Mouse (Mus musculus) hindbrain, embryonic 15.5 days (tissue): ENCODE measurements at regions not wholly inside any gene's neighbourhood (a gene's known extent, or its start where the extent isn't known, plus 50 kb on each side); places are given as distances from the start of the nearest gene placed in this dataset.

Experiments used
- ATAC-seq: fragments of 200-750 bp; cut with Nextera tagmentation; 2 replicates; pipeline ENCODE4 v1.8.0; 2017; ENCODE audit warnings: low read depth, moderate number of reproducible peaks, moderate TSS enrichment; ENCODE audit not compliant: low FRiP score
- H3K27ac ChIP-seq: fragments of 300-500 bp; sonication (generic); replicated peaks from 2 replicates; pipeline ENCODE4 v1.5.1; 2015; ENCODE audit warnings: mild to moderate bottlenecking, inconsistent platforms
- H3K27me3 ChIP-seq: fragments of 300-500 bp; sonication (generic); 2 replicates; pipeline ENCODE4 v1.6.1; 2015; ENCODE audit warnings: control low read depth, inconsistent platforms
- H3K36me3 ChIP-seq: fragments of 300-500 bp; sonication (generic); 2 replicates; pipeline ENCODE4 v1.6.1; 2015; ENCODE audit warnings: control low read depth, inconsistent platforms
- H3K4me1 ChIP-seq: fragments of 300-500 bp; sonication (generic); replicated peaks from 2 replicates; pipeline ENCODE4 v1.6.1; 2015; ENCODE audit warnings: control low read depth, inconsistent platforms
- H3K4me2 ChIP-seq: fragments of 300-500 bp; sonication (generic); 2 replicates; pipeline ENCODE4 v1.6.1; 2015; ENCODE audit warnings: moderate library complexity, mild to moderate bottlenecking, inconsistent platforms
- H3K4me3 ChIP-seq: fragments of 300-500 bp; sonication (generic); 2 replicates; pipeline ENCODE4 v1.5.1; 2015; ENCODE audit warnings: mild to moderate bottlenecking, inconsistent platforms
- H3K9ac ChIP-seq: fragments of 300-500 bp; sonication (generic); 2 replicates; pipeline ENCODE4 v1.6.1; 2015; ENCODE audit warnings: inconsistent platforms
- H3K9me3 ChIP-seq: fragments of 300-500 bp; sonication (generic); 2 replicates; pipeline ENCODE4 v1.6.1; 2016; ENCODE audit warnings: control low read depth, inconsistent platforms
- WGBS: fragments of 180-500 bp; shearing (Covaris S2); methylation state at CpG from one replicate; pipeline ENCODE4 v1.1.7; 2015; 5-methylcytosine and 5-hydroxymethylcytosine counted together

- Histone ChIP-seq H3K36me3 (no peaks in the 10 kb centered on the region), H3K9ac (no peak overlapping the region), H3K27ac (no peak overlapping the region), H3K4me3 (no peak overlapping the region), H3K27me3 (no peaks in the 10 kb centered on the region), H3K4me2 (no peak overlapping the region), H3K9me3 (no peaks in the 10 kb centered on the region), H3K4me1 (no peaks in the 10 kb centered on the region)
- 96% methylated on average over 8 of the region's 8 CpGs for WGBS
- ATAC-seq = no peak
Measured at GRCm38 (mm10) chr15:96877931-96878330, 177.8 kb downstream of the Slc38a4 start.

GRCm38 (mm10) chr15:96877271-96877670 is 177.7 kb upstream of the Slc38a2 start:
- no peak for ATAC-seq
- H3K27ac ChIP-seq = no peak overlapping the region
- 75% methylated on average over 9 of the region's 9 CpGs for WGBS

GRCm38 (mm10) chr15:96874145-96874544 is 174.6 kb upstream of the Slc38a2 start:
- WGBS = 75% methylated on average over 8 of the region's 8 CpGs
- Histone ChIP-seq H3K27me3 (no peaks in the 10 kb centered on the region), H3K4me1 (no peaks in the 10 kb centered on the region), H3K27ac (no peak overlapping the region), H3K36me3 (no peaks in the 10 kb centered on the region), H3K9me3 (no peaks in the 10 kb centered on the region), H3K4me3 (no peak overlapping the region), H3K9ac (no peak overlapping the region), H3K4me2 (no peak overlapping the region)
- ATAC-seq = no peak

More at GRCm38 (mm10) chr15:96877271-96877670, 177.7 kb upstream of the Slc38a2 start:
- H3K27me3 ChIP-seq = no peaks in the 10 kb centered on the region
- H3K4me2 ChIP-seq = no peak overlapping the region
- H3K4me1 ChIP-seq = no peaks in the 10 kb centered on the region
- H3K36me3 ChIP-seq = no peaks in the 10 kb centered on the region
- no peak overlapping the region for H3K4me3 ChIP-seq
- H3K9me3 ChIP-seq = no peaks in the 10 kb centered on the region
- no peak overlapping the region for H3K9ac ChIP-seq

GRCm38 (mm10) chr15:96873562-96873961 is 174.0 kb upstream of the Slc38a2 start:
- no peak overlapping the region for H3K4me3 ChIP-seq
- no peaks in the 10 kb centered on the region for H3K36me3 ChIP-seq
- WGBS = 88% methylated on average over 7 of the region's 7 CpGs
- H3K27ac ChIP-seq = no peak overlapping the region
- no peak for ATAC-seq
- no peaks in the 10 kb centered on the region for H3K27me3 ChIP-seq
- no peak overlapping the region for H3K4me2 ChIP-seq
- no peak overlapping the region for H3K9ac ChIP-seq
- H3K9me3 ChIP-seq = no peaks in the 10 kb centered on the region
- no peaks in the 10 kb centered on the region for H3K4me1 ChIP-seq

- WGBS = 70% methylated on average over 4 of the region's 4 CpGs
- Histone ChIP-seq H3K27me3 (no peaks in the 10 kb centered on the region), H3K9ac (no peak overlapping the region), H3K27ac (no peak overlapping the region), H3K4me2 (no peak overlapping the region), H3K4me3 (no peak overlapping the region), H3K9me3 (no peaks in the 10 kb centered on the region), H3K36me3 (no peaks in the 10 kb centered on the region), H3K4me1 (no peaks in the 10 kb centered on the region)
- no peak for ATAC-seq
Measured at GRCm38 (mm10) chr15:96873126-96873525, 173.6 kb upstream of the Slc38a2 start.

GRCm38 (mm10) chr15:96867701-96868100 is 168.2 kb upstream of the Slc38a2 start:
- 77% methylated on average over 7 of the region's 7 CpGs for WGBS
- Histone ChIP-seq H3K9ac (no peak overlapping the region), H3K4me2 (no peak overlapping the region), H3K4me1 (no peaks in the 10 kb centered on the region), H3K27ac (no peak overlapping the region), H3K9me3 (no peaks in the 10 kb centered on the region), H3K36me3 (no peaks in the 10 kb centered on the region), H3K4me3 (no peak overlapping the region), H3K27me3 (no peaks in the 10 kb centered on the region)
- no peak for ATAC-seq

- H3K4me1 ChIP-seq = no peaks in the 10 kb centered on the region
- H3K27me3 ChIP-seq = no peaks in the 10 kb centered on the region
- no peak for ATAC-seq
- no peaks in the 10 kb centered on the region for H3K36me3 ChIP-seq
- H3K27ac ChIP-seq = no peak overlapping the region
- WGBS = 93% methylated on average over 7 of the region's 7 CpGs
- no peaks in the 10 kb centered on the region for H3K9me3 ChIP-seq
- no peak overlapping the region for H3K9ac ChIP-seq
- H3K4me2 ChIP-seq = no peak overlapping the region
- no peak overlapping the region for H3K4me3 ChIP-seq
Measured at GRCm38 (mm10) chr15:96865932-96866331, 166.4 kb upstream of the Slc38a2 start.

- H3K4me1 ChIP-seq = no peaks in the 10 kb centered on the region
- H3K9me3 ChIP-seq = no peaks in the 10 kb centered on the region
- H3K27me3 ChIP-seq = no peaks in the 10 kb centered on the region
- no peak overlapping the region for H3K27ac ChIP-seq
- H3K9ac ChIP-seq = no peak overlapping the region
- ATAC-seq = no peak
- no peak overlapping the region for H3K4me2 ChIP-seq
- H3K4me3 ChIP-seq = no peak overlapping the region
- WGBS = 87% methylated on average over 3 of the region's 3 CpGs
- H3K36me3 ChIP-seq = no peaks in the 10 kb centered on the region
Measured at GRCm38 (mm10) chr15:96857709-96858108, 158.2 kb upstream of the Slc38a2 start.

GRCm38 (mm10) chr15:96851970-96852768 is 152.6 kb upstream of the Slc38a2 start:
- Histone ChIP-seq H3K4me1 (no peaks in the 10 kb centered on the region), H3K27ac (no peak overlapping the region), H3K9me3 (no peaks in the 10 kb centered on the region), H3K4me3 (no peak overlapping the region), H3K9ac (no peak overlapping the region), H3K4me2 (no peak overlapping the region), H3K36me3 (no peaks in the 10 kb centered on the region), H3K27me3 (no peaks in the 10 kb centered on the region)
- WGBS = 89% methylated on average over 21 of the region's 21 CpGs
- ATAC-seq = no peak

- no peak overlapping the region for H3K27ac ChIP-seq
- no peak overlapping the region for H3K9ac ChIP-seq
- H3K4me1 ChIP-seq = no peaks in the 10 kb centered on the region
- no peak for ATAC-seq
- no peaks in the 10 kb centered on the region for H3K27me3 ChIP-seq
- no peaks in the 10 kb centered on the region for H3K9me3 ChIP-seq
- no peak overlapping the region for H3K4me2 ChIP-seq
- H3K4me3 ChIP-seq = no peak overlapping the region
- 79% methylated on average over 2 of the region's 2 CpGs for WGBS
- no peaks in the 10 kb centered on the region for H3K36me3 ChIP-seq
Measured at GRCm38 (mm10) chr15:96848150-96848549, 148.6 kb upstream of the Slc38a2 start.

GRCm38 (mm10) chr15:96845221-96845620 is 145.7 kb upstream of the Slc38a2 start:
- Histone ChIP-seq H3K4me3 (no peak overlapping the region), H3K4me2 (no peak overlapping the region), H3K9me3 (no peaks in the 10 kb centered on the region), H3K36me3 (no peaks in the 10 kb centered on the region), H3K27ac (no peak overlapping the region), H3K4me1 (no peaks in the 10 kb centered on the region), H3K27me3 (no peaks in the 10 kb centered on the region), H3K9ac (no peak overlapping the region)
- 84% methylated on average over 6 of the region's 6 CpGs for WGBS
- ATAC-seq = no peak

GRCm38 (mm10) chr15:96844290-96844689 is 144.8 kb upstream of the Slc38a2 start:
- ATAC-seq = no peak
- 81% methylated on average over 4 of the region's 4 CpGs for WGBS
- Histone ChIP-seq H3K9me3 (no peaks in the 10 kb centered on the region), H3K27ac (no peak overlapping the region), H3K27me3 (no peaks in the 10 kb centered on the region), H3K4me2 (no peak overlapping the region), H3K4me3 (no peak overlapping the region), H3K9ac (no peak overlapping the region), H3K36me3 (no peaks in the 10 kb centered on the region), H3K4me1 (no peaks in the 10 kb centered on the region)

- ATAC-seq = no peak
- no peak overlapping the region for H3K4me3 ChIP-seq
- WGBS = 91% methylated on average over 7 of the region's 7 CpGs
Measured at GRCm38 (mm10) chr15:96843589-96843988, 144.1 kb upstream of the Slc38a2 start.

More at GRCm38 (mm10) chr15:96843589-96843988, 144.1 kb upstream of the Slc38a2 start:
- no peaks in the 10 kb centered on the region for H3K27me3 ChIP-seq
- H3K27ac ChIP-seq = no peak overlapping the region
- H3K4me2 ChIP-seq = no peak overlapping the region
- H3K4me1 ChIP-seq = no peaks in the 10 kb centered on the region
- H3K36me3 ChIP-seq = no peaks in the 10 kb centered on the region
- H3K9ac ChIP-seq = no peak overlapping the region
- no peaks in the 10 kb centered on the region for H3K9me3 ChIP-seq
